Mouse (Mus musculus) liver, embryonic 14.5 days (tissue): ENCODE data around the gene Lipc. TPM values are rescaled to one million over a fixed set of nuclear protein-coding genes. Genes with fewer than 3 reads are reported as not detected.

ENCODE experiments used
- ATAC-seq: fragments of 200-750 bp; cut with Nextera tagmentation; 2 replicates; pipeline ENCODE4 v1.8.0; 2017; ENCODE audit warnings: moderate number of reproducible peaks, mild to moderate bottlenecking, moderate library complexity; ENCODE audit not compliant: insufficient read depth
- DNase-seq, 3 experiments: peaks; one replicate each; pipeline ENCODE4 v3.0.0-alpha.2; 2012 to 2013; ENCODE audit warnings: low read depth in 3 of 3, low spot score in 3 of 3
- H3K27ac ChIP-seq: fragments of 300-500 bp; sonication (generic); 2 replicates; pipeline ENCODE4 v1.5.1; 2014; ENCODE audit warnings: moderate library complexity, mild to moderate bottlenecking, control low read depth, inconsistent platforms
- H3K27me3 ChIP-seq: fragments of 300-500 bp; sonication (generic); 2 replicates; pipeline ENCODE4 v1.6.1; 2014; ENCODE audit warnings: mild to moderate bottlenecking, low read length, moderate library complexity; ENCODE audit not compliant: control insufficient read depth, insufficient read depth
- H3K36me3 ChIP-seq: fragments of 300-500 bp; sonication (generic); replicated peaks from 2 replicates; pipeline ENCODE4 v1.6.1; 2014; ENCODE audit warnings: low read depth; ENCODE audit not compliant: control insufficient read depth, insufficient read depth
- H3K4me1 ChIP-seq, 2 experiments: fragments of 200-500 bp in 1 of 2; fragments of 300-500 bp in 1 of 2; sonication (generic) in 1 of 2; replicated peaks; 2 replicates each; pipeline ENCODE4 v1.6.1; 2012 to 2014; ENCODE audit warnings: antibody characterized with exemption in 1 of 2, inconsistent platforms in 1 of 2, low read length in 1 of 2; ENCODE audit not compliant: control insufficient read depth in 2 of 2, insufficient read depth in 2 of 2
- H3K4me2 ChIP-seq: fragments of 300-500 bp; sonication (generic); 2 replicates; pipeline ENCODE4 v1.6.1; 2014; ENCODE audit warnings: low read depth, mild to moderate bottlenecking, control low read depth, moderate library complexity
- H3K4me3 ChIP-seq, 2 experiments: fragments of 200-500 bp in 1 of 2; fragments of 300-500 bp in 1 of 2; sonication (generic) in 1 of 2; 2 replicates each; pipeline ENCODE4 v1.5.1; 2012 to 2014; ENCODE audit warnings: low read depth in 2 of 2, low read length in 2 of 2, mild to moderate bottlenecking in 2 of 2, control low read depth in 1 of 2, inconsistent platforms in 1 of 2, moderate library complexity in 1 of 2; ENCODE audit not compliant: insufficient read depth in 1 of 2
- H3K9ac ChIP-seq: fragments of 300-500 bp; sonication (generic); replicated peaks from 2 replicates; pipeline ENCODE4 v1.6.1; 2014; ENCODE audit warnings: mild to moderate bottlenecking, control low read depth, moderate library complexity
- H3K9me3 ChIP-seq: fragments of 300-500 bp; sonication (generic); 2 replicates; pipeline ENCODE4 v1.6.1; 2016; ENCODE audit warnings: low read length, mixed read lengths; ENCODE audit not compliant: control insufficient read depth
- CTCF ChIP-seq: IDR thresholded peaks from 2 replicates; pipeline ENCODE4 v1.5.1; 2016; ENCODE audit warnings: antibody characterized with exemption, low read depth, control low read depth
- EP300 ChIP-seq: IDR thresholded peaks from 2 replicates; pipeline ENCODE4 v1.6.1; 2016; ENCODE audit warnings: antibody characterized with exemption, low read depth
- WGBS: fragments of 180-500 bp; shearing (Covaris S2); extraction: QIAGEN DNeasy Blood & Tissue Kit; methylation state at CpG from one replicate; pipeline ENCODE4 v1.1.7; 2014; ENCODE audit not compliant: insufficient replicate concordance; 5-methylcytosine and 5-hydroxymethylcytosine counted together
- polyA plus RNA-seq, 2 experiments: library from polyadenylated mRNA; depleted of rRNA in 1 of 2; stranded (reverse) in 1 of 2; unstranded in 1 of 2; fragments of >200 nt; fragmentation: Nextera tagmentation in 1 of 2; extraction: Ambion mirVana in 1 of 2; gene quantifications; 2 replicates each; pipeline versions ENCODE4 v1.2.1 to v1.2.3; 2012 to 2014

The Lipc gene
- polyA plus RNA-seq, 2 experiments, result 22.4 to 26.8 TPM

DNA sequence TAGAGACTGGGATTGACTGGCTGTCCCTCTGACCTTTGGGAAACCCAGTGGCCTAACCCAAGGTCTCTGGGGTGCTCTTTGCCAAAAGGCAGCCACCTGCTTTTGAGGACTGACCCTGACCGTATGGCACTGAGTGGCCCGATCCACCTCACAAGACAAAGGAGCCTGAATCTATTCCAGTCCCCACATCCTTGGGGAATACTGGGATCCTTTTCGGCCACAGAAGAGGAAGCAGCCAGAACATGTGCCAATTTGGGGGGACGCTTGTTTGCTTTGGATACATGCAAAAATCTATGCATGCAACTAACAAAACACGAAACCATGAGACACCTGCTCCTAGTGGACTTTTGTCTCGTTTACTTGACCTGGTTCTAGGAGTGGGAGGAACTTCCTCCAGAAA, 41.7 kb downstream of the Lipc start:
- Histone ChIP-seq H3K4me2 (no peak overlapping the region), H3K36me3 (no peaks in the 10 kb centered on the region), H3K9me3 (no peaks in the 10 kb centered on the region), H3K4me1 (peaks cover 21 to 28% of the 10 kb centered on the region in 2 experiments), H3K27me3 (no peaks in the 10 kb centered on the region), H3K4me3 (no peak overlapping the region), H3K27ac (no peak overlapping the region), H3K9ac (no peak overlapping the region)
- DNase-seq (no peak), ATAC-seq (no peak)
- 70% methylated on average over 6 of the region's 6 CpGs for whole genome bisulfite sequencing
- no peak for TF ChIP-seq EP300
- TF ChIP-seq CTCF, result no peak

DNA sequence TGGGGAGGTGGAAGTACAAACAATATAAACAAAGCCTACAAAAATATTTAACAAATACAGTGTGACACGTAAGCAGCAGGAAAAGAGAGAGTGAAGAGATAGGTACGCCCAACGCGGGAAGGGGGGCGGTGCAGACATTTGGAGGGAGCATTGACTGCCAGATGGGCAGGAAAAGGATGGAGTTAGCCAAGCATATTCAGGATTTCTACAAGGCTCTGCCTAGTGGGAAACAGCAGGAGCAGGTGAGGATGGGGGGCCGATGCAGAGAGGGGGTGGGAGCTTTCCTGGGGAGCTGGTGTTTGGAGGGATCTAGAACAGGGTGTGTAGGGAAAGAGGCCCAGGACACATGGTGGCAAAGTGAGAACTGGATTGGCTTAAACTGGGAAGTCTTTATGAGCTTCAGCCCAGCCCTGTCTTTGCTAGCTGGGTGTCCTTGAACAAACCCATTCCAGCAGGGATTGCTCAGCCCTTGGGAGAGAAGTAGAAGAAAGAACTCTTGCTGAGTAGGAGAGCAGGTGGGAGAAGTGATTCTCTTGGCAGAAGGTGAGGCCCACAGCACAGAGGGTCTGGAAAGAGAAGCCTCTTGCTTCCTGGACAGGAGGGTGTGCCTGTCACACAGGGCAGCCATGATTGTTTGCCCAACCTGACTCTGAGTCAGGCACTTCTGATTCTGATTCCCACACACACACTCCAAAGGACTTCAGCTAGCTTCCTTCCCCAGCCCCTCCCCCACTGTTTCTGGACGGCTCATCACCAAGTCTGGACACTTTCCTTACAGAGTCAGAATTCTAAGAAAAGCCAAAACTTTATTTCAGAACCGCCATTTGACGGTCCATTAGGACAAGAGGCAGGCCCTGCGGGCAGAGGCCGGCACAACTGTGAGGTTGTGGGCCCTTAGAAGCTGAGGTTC, 49.0 kb downstream of the Lipc start:
- Histone ChIP-seq H3K4me1 (0 out of 4 replicates have a peak, but pooled peaks cover 0 to 2% of the 10 kb centered on the region in 2 experiments), H3K9me3 (no peaks in the 10 kb centered on the region), H3K9ac (no peak overlapping the region), H3K36me3 (no peaks in the 10 kb centered on the region), H3K4me3 (no peak overlapping the region), H3K27me3 (no peaks in the 10 kb centered on the region), H3K4me2 (no peak overlapping the region), H3K27ac (no peak overlapping the region)
- 88% methylated on average over 11 of the region's 11 CpGs for WGBS
- no peak for ATAC-seq
- TF ChIP-seq EP300 (no peak), CTCF (no peak)
- no peak for DNase-seq

DNA sequence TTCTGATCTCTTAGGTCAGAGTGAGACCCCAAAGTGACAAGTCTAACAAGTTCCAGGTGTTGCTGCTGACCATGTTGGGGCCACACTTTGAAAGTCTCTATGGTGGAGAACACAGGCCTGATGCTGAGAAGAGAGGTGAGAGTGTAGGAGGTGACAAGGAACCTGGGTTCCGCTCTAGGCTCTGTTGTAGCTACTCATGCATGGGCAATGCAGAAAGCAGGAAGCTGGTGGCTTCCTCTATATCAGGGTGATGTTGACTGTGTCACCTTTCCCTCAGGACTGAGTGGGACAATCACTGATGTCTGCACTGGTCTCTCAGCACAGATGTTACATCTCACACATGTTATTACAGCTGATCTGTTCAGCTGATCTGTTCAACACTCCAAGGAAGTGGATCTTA, 57.8 kb downstream of the Lipc start:
- no peak overlapping the region for H3K9ac ChIP-seq
- no peaks in the 10 kb centered on the region for H3K9me3 ChIP-seq
- no peak overlapping the region for H3K4me3 ChIP-seq
- no peak overlapping the region for H3K4me2 ChIP-seq
- H3K4me1 ChIP-seq, result peaks cover 30 to 49% of the 10 kb centered on the region in 2 experiments
- no peaks in the 10 kb centered on the region for H3K27me3 ChIP-seq
- no peak for ATAC-seq
- H3K27ac ChIP-seq, result no peak overlapping the region; the same call in 1 of the 2 replicates
- WGBS, result 81% methylated on average over 1 of the region's 1 CpGs
- no peak for DNase-seq
- H3K36me3 ChIP-seq, result no peaks in the 10 kb centered on the region
- TF ChIP-seq EP300, result no peak
- no peak for TF ChIP-seq CTCF

DNA sequence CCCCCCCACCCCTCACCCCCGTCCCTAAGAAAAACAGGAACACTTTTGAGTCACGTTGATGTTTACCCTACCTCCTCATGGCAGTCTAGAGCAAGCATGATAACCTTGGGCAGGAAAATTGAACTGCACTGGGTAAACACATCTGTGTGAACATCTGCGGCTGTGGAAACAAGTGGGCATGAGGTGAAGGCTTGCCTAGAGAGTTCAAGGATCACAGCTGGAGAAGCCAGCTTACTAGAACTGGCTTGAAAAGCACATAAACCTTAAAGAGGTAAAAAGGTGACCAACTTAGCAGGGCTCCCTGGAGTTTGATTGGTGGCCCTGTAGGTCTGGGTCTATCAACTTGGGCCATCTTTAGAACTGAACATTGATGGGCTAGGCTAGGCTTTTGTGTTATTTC, 58.5 kb downstream of the Lipc start:
- H3K36me3 ChIP-seq, result no peaks in the 10 kb centered on the region
- H3K27me3 ChIP-seq, result no peaks in the 10 kb centered on the region
- ATAC-seq (no peak), DNase-seq (no peak)
- no peak overlapping the region for H3K4me2 ChIP-seq
- no peaks in the 10 kb centered on the region for H3K9me3 ChIP-seq
- no peak overlapping the region for H3K4me3 ChIP-seq
- no peak overlapping the region for H3K9ac ChIP-seq
- H3K4me1 ChIP-seq, result peaks cover 30 to 55% of the 10 kb centered on the region in 2 experiments
- 55% methylated on average over 3 of the region's 3 CpGs for WGBS
- no peak overlapping the region for H3K27ac ChIP-seq
- no peak for TF ChIP-seq CTCF

DNA sequence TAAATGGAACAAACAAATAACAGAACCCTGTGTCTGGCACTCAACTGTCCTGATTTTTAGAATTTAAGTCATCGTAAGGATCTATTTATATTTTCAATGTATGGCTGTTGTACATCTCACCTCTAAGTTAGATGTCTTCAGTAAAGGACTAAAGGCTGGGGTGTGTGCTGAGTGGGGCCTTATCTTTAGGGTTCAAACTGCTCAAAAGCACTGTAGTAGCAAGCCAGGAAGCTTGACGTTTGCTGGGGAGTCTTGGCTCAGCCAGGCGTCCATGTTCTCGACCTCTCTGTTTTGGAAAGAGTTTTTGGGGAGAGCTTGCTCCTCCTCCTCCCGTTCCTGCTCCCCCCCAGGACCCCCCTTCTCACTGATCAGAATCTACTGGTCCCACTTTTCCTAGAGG, 59.4 kb downstream of the Lipc start:
- Histone ChIP-seq H3K4me1 (peaks cover 30 to 55% of the 10 kb centered on the region in 2 experiments), H3K27me3 (no peaks in the 10 kb centered on the region), H3K9ac (peak overlapping the region; percentile 31), H3K4me2 (peak overlapping the region; percentile 13), H3K27ac (peak overlapping the region; percentile 66), H3K36me3 (no peaks in the 10 kb centered on the region), H3K9me3 (no peaks in the 10 kb centered on the region), H3K4me3 (no peak overlapping the region)
- ATAC-seq, result peak; percentile 88
- 33% methylated on average over 5 of the region's 5 CpGs for WGBS
- DNase-seq, result peak; percentile 29 to 38 (median 33)
- TF ChIP-seq CTCF (no peak), EP300 (peak; percentile 58)
